10 mouse cellular contexts compared by ENCODE assay signal in genomic region chr8:79391454-79391853, GRCm38 (mm10).
"Had no signal": no experiment of that assay in that cellular context is flagged by ENCODE, and none has a peak within 500 bp of the region (broad histone marks: within the 10 kb centered on the region; RNA-seq: fewer than 3 reads in every experiment).

No protein-coding gene starts in this region.

- H3K4me3 ChIP-seq: limb, embryonic 13.5 days; neural tube, embryonic 12.5 days had no signal

- H3K27me3 ChIP-seq: limb, embryonic 13.5 days; neural tube, embryonic 12.5 days had no signal

- H3K4me2 ChIP-seq: limb, embryonic 13.5 days; neural tube, embryonic 12.5 days had no signal

- H3K9me3 ChIP-seq: limb, embryonic 13.5 days; neural tube, embryonic 12.5 days had no signal

- H3K9ac ChIP-seq: limb, embryonic 13.5 days; liver, embryonic 14.5 days; neural tube, embryonic 12.5 days had no signal

- DNase-seq: kidney, postnatal 14 days; left cerebral cortex, postnatal 4 days; lung, adult 18-20 months; lung, postnatal 36 days; midbrain, embryonic 14.5 days; thymus, postnatal 4 days had no signal

- H3K27ac ChIP-seq: limb, embryonic 13.5 days; liver, embryonic 14.5 days; neural tube, embryonic 12.5 days; stomach, postnatal 0 days had no signal
